Mouse (Mus musculus) 3T3-L1 (cell line): ENCODE data around the gene Ccl17.
"Not testable (repeated sequence)": the region's sequence is repeated elsewhere in the genome, so short reads cannot be mapped to it uniquely, and the experiment has no call there.

Source experiments
- DNase-seq: peaks from one replicate; pipeline ENCODE4 v3.0.0-alpha.2; 2015; ENCODE audit warnings: low read depth, low spot score

Gene Ccl17

DNA sequence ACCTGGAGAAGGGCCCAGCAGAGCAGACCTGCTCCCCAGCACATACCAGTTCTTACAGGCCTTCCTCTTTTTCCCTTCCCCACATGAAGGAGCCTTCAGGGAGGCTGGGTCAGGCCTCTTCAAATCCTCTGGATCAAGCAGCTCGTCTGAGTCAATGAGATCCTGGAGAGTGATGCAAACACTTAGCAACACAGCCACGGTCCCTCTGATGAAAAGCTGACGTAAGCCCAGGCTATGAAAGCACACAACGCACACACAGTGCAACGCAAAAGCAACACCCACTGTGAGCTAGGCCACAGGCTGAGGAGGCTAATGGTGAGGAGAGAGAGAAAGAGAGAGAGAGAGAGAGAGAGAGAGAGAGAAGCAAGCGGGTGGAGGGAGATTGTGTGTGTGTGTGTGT is 14.9 kb downstream of the Ccl17 start:
- DNase-seq, result peak; percentile 48

DNA sequence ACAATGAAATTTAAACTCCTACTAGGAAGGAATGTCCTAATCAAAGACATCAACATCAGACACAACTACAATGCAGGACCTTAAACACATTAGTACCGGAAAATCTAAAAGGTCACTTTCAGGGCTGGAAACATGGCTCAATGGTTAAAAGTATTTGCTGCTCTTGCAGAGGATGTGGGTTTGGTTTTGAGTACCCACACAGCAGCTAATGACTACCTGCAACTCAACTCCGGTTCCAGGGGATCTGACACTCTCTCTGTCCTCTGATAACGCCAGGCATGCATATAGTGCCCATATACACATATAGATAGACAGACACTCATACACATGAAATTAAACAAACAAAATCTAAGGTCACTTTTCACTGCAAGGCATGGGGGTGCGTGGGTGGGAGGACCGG is 16.0 kb downstream of the Ccl17 start:
- DNase-seq, result no peak

DNA sequence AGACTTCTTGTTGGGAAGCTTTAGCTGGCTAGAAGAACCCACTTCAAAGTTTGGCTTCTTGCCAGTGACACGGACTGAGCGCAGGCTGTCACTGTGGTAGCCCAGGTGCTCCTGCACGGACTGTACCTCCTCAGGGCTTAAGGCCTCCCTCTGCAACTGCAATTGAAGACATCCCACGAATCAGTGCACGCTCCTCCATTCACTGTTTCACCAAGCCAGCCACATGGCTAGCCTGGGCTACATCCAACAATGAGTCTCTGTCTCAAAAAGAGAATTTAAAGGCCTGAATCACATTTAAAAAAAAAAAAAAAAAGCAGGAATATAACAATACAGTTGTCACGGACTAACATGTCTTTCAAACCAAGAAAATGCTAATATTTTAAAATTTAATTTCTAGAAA is 18.0 kb downstream of the Ccl17 start:
- DNase-seq, result peak; percentile 46

DNA sequence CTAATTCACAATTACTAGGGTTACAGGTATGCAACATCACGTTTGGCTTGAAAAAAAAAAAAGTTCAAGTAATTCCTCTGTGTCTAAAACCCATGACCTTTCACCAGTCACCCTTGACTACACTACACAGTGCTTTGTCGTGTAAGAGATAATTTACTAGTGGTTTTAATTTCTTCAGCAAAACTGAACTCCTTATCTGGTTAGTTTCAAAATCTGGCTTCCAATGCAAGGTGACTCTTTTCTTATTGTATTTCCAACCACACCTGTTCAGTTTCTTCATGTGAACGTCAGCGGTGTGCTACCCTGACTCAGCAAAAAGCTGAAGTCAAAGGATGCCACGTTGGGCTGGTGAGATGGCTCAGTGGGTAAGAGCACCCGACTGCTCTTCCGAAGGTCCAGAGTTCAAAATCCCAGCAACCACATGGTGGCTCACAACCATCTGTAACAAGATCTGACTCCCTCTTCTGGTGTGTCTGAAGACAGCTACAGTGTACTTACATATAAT is 23.7 kb downstream of the Ccl17 start:
- DNase-seq, result not testable (repeated sequence)

DNA sequence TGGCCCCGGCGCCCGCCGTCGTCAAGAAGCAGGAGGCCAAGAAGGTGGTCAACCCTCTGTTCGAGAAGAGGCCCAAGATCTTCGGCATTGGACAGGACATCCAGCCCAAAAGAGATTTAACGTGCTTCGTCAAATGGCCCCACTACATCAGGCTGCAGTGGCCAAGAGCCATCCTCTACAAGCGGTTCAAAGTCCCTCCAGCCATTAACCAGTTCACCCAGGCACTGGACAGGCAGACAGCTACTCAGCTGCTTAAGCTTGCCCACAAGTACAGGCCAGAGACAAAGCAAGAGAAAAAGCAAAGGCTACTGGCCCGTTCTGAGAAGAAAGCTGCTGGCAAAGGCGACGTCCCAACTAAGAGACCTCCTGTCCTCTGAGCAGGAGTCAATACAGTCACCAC is 25.5 kb downstream of the Ccl17 start:
- DNase-seq, result not testable (repeated sequence)

DNA sequence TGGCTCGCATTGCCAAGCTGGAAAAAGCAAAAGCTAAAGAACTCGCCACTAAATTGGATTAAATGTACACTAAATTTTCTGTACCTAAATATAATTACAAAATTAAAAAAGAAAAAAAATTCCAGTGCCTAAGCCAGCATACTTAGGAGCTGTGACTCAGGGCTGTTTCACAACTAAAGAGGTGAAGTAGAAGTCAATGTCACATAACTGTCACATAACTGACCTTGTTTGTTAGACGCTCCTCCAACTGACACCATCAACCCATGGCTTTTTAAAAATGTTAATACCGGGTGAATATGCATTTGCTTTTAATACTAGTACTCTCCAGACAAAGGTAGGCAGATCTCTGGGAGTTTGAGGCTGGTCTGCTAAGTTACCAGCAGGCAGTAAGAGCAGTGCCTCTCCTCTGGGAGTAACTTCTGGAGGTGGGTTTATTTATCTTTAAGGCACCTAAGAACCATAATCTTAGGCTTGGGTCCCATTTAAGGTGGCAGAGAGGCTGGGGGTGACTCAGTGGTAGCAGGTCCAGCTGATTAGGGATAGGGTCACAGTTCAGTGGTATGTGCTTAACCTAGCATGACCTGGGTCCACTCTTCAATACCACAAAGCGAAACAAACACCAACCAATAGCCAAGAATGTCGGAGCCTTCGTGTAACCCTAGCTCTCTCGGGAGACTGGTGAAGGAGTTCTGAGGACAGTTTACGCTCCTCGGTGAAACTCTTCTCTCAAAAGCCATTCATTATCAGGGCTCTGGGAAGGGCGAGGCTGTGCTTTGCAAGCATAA is 26.4 kb downstream of the Ccl17 start:
- DNase-seq, result peak; percentile 32

DNA sequence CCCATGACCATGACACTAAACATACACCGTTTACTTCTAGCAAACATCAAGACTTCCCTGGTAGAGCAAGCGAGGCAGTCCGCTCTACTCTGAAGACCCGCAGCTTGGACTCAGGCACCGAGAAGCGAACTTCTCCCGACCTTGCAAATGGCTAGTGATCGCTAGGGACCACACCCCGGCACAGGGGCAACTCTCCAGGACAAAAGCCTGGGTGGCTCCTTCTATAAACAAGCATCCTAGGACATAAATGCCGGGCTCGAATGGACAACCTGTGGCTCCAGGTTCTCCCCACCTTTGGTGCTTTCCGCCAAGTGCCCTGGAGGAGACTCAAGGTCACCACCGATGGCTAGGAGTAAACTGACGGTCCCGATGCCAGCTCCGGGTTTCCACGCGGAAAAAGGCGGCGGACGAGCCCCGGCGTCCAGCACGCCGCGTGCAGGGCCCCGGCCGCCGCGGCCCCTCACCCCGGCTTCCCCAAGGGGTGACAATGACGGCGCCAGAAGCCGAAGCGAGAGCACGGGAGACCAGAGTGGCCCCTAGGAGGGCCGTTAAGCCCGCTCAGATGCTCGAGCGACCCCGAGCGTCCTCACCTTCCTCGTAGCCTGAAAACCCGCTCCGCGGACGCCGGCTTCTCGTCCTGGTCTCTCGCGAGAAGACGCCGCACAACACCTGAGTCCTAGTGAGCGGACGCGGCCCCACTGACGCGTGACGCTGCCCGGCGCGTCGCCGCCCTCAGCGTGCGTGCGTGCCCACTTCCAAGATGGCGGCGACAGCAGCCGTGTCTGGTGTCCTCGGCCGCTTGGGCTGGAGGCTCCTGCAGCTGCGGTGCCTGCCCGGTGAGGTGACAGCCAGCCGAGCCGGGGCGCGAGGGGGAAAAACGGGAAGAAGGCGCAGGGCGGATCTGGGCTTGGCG is 27.7 kb downstream of the Ccl17 start, which contains the start of the genes Coq9 and Ciapin1:
TSS of gene Coq9 (plus strand) at position 660 of the 913 bp plus-strand sequence.
TSS of gene Ciapin1 (minus strand) at position 697 of the 913 bp plus-strand sequence.
- peak; percentile 95 for DNase-seq

DNA sequence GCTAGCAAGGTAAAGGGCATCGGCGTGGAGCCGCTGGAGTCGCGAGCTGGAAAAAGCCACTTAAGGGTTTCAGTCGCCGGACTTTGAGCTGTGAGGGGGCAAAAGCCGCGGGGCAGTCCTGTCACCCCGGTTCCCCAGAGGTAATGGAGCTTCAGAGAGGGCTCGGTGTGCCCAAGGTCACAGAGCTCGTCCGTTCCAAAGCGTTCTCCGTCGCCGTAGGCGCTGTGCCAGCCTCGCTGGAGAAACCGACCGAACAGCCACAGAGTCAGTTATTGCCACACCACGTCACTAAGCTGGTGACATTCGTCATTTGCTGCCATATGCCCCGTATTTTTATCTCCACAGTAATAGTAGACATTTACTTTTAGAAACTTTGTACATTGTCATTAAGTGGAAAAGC is 28.3 kb downstream of the Ccl17 start:
- peak; percentile 56 for DNase-seq

DNA sequence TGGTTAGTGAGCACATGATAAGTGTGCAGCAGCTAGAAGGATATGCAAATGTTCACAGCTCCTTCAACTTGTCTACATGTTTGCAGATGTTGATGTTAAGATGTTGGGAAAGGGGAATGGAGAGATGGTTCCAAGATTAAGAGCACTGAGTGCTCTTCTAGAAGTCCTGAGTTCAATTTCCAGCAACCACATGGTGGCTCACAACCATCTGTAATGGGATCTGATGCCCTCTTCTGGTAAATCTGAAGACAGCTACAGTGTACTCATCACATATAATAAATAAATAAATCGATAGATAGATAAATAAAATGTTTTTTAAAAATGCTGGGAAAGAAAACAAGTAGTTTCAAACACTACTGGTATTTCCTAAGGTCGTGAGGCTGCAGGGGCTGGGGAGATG is 30.9 kb downstream of the Ccl17 start:
- no peak for DNase-seq

DNA sequence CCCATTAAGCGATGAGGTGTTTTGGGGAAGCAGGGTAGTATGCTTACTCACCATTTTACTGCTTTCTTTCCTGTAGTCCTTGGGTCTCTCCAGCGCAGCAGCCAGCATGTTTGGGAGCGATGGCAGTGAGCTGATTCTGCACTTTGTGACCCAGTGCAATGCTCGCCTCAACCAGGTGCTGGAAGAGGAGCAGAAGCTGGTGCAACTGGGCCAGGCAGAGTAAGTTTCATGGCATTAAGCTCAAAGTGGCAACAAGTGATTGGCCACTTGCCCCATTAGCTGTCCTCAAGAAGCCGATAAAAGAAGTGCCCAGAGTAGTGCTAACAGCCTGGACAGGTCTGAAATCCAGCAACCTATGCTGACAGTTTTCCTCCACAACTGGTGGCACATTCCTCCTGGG is 39.8 kb downstream of the Ccl17 start:
- DNase-seq, result no peak

DNA sequence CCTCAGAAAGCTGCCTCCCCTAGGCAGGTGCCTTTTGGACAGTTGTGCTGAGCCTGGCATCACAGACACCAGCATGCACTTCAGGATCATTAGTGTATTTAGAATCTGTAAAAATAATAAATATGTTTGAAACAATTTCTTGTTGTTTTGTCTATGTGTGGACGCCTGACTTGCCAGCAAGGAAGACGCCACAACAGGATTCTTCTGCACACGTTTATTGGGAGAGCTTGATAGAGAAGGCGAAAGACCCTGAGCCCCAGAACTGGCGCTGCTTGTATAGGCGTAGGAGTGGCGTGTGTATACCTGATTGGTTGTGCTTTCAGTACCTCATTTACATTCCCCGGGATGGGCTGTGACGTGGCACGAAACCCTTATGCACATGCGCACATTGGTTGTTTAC is 44.5 kb downstream of the Ccl17 start:
- not testable (repeated sequence) for DNase-seq

DNA sequence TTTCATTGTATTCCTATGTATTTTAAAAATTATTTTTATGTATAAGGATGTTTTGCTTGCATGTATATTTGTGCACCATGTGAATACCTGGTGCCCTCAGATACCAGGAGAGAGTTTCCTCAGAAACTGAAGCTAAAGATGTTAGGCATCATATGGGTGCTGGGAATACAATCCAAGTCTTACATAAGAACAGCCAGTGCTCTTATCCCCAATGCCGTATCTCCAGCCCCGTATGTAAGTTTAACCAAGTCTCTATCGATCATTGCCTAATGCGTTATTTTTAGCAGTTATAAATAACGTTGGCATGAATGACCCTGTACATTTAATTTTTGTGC is 46.7 kb downstream of the Ccl17 start:
- DNase-seq, result no peak

DNA sequence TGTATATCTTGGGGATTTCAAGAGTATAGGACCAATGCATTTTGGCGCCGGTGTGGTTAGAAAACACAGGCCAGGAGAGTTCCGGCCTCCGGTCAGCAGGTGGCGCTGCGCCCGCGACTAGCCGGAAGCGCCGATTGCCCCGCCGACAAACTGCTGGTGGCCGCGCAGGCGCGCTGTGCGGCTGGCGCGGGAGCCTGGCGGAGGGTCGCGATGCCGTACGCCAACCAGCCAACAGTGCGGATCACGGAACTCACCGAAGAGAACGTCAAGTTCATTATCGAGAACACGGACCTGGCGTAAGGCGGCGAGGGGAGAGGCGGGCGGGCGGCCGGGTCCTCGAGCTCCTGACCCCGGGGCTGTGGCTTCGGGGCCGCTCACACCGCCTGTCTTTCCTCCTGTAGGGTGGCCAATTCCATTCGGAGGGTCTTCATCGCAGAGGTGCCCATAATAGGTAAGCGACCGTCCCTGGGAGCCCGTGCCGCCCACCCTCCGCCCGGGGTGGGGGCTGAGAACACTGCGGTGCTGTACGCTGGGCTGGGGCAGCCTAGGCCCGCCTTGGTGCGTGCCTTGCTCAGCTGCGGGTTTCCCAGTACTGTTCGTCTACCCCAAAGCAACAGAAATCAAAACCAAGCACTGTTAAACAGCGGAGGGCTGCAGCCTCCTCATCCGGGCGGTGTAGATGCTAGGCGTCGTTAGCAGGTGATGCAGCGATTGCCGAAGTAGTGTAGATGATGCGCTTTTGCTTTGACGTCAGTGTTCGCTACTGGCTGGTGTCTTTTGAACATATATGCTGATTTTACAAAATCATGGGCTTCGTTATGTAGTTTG is 47.3 kb downstream of the Ccl17 start, which contains the start of gene Polr2c:
TSS of gene Polr2c (plus strand) at position 105 of the 828 bp plus-strand sequence.
- peak; percentile 80 for DNase-seq

DNA sequence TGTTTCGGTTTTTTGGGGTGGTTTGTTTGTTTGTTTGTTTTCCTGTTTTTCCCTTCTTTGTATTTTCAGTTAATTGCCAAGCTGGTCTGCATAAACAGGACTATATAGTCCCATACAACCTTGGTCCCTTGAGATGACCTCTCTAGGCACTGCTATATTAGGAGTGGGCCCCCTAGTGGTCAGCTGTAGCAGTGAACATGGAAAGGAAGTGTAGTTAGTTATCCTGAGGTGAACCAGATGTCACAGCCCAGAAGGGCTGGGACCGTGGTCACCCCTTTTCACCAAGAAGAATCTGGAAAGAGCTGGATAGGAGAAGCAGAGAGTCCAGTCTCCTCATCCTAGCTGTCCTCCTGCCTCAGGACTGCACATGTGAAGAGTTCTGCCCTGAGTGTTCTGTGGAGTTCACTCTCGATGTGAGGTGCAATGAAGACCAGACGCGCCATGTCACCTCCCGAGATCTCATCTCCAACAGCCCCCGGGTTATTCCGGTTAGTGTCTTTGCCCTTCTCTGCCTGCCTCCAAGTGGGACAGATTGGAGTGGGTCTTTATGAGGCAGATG is 51.2 kb downstream of the Ccl17 start:
- peak; percentile 79 for DNase-seq
